ENCODE assay signal across 8 mouse cellular contexts in genomic region chr6:49074117-49074490, GRCm38 (mm10). TPM values are rescaled to one million over a fixed set of nuclear protein-coding genes. Genes with fewer than 3 reads are reported as not detected.
DNase-seq lines count a peak whose midpoint lies in the region; ATAC-seq and TF ChIP-seq lines count a peak whose summit lies in the region.

No protein-coding gene starts in this region.

- H3K27ac ChIP-seq in heart, embryonic 10.5 days: peak overlapping the region; percentile 95
- peak overlapping the region; percentile 86 for H3K27ac ChIP-seq in intestine, embryonic 16.5 days (ENCODE audit: low read length)
- H3K27ac ChIP-seq in midbrain, embryonic 10.5 days (replicated peaks): peak overlapping the region; percentile 91

- peak; percentile 24; the same call in 1 of the 2 replicates for ATAC-seq in erythroblast, adult 5-6 weeks (replicated peaks; ENCODE audit: low FRiP score, poor library complexity, severe bottlenecking)
- peak; percentile 61 for ATAC-seq in intestine, embryonic 16.5 days

- DNase-seq in heart, embryonic 10.5 days (ENCODE audit: low spot score): peak; percentile 77
- no peak for DNase-seq in heart, postnatal 36 days
- DNase-seq in midbrain, embryonic 10.5 days (ENCODE audit: low spot score): no peak
- no peak for DNase-seq in left cerebral cortex, postnatal 4 days
- DNase-seq in left cerebral cortex, adult 11 months (ENCODE audit: low spot score): no peak

- H3K9ac ChIP-seq in intestine, embryonic 16.5 days (ENCODE audit: low read depth, low read length): peak overlapping the region; percentile 96

- no peaks in the 10 kb centered on the region for H3K27me3 ChIP-seq in heart, embryonic 10.5 days (ENCODE audit: insufficient read depth, poor library complexity, severe bottlenecking)
- H3K27me3 ChIP-seq in E14TG2a.4 (ENCODE audit: insufficient read depth, low read length): no peaks in the 10 kb centered on the region
- no peaks in the 10 kb centered on the region for H3K27me3 ChIP-seq in intestine, embryonic 16.5 days (replicated peaks; ENCODE audit: control insufficient read depth, insufficient read depth, low read length)
- no peaks in the 10 kb centered on the region for H3K27me3 ChIP-seq in midbrain, embryonic 10.5 days (ENCODE audit: low read depth, poor library complexity, severe bottlenecking)

- H3K9me3 ChIP-seq in heart, embryonic 10.5 days: no peaks in the 10 kb centered on the region
- H3K9me3 ChIP-seq in E14TG2a.4 (ENCODE audit: low read length): no peaks in the 10 kb centered on the region
- no peaks in the 10 kb centered on the region for H3K9me3 ChIP-seq in intestine, embryonic 16.5 days (ENCODE audit: control insufficient read depth, low read length)
- no peaks in the 10 kb centered on the region for H3K9me3 ChIP-seq in midbrain, embryonic 10.5 days (replicated peaks)

- H3K36me3 ChIP-seq in heart, embryonic 10.5 days: peaks cover 8% of the 10 kb centered on the region; the same call in 1 of the 2 replicates
- peaks cover 35% of the 10 kb centered on the region for H3K36me3 ChIP-seq in E14TG2a.4 (ENCODE audit: insufficient read depth, low read length)
- H3K36me3 ChIP-seq in intestine, embryonic 16.5 days (ENCODE audit: control insufficient read depth, insufficient read depth, low read length): no peaks in the 10 kb centered on the region
- H3K36me3 ChIP-seq in midbrain, embryonic 10.5 days: 0 out of 2 replicates have a peak, but pooled peaks cover 7% of the 10 kb centered on the region

- no peak for TF ChIP-seq CTCF in E14TG2a.4 (conservative IDR thresholded peaks at IDR 0.05; ENCODE audit: low read length)

- H3K4me2 ChIP-seq in intestine, embryonic 16.5 days (ENCODE audit: low read depth, low read length): peak overlapping the region; percentile 76

- H3K4me1 ChIP-seq in heart, embryonic 10.5 days: peaks cover 10% of the 10 kb centered on the region
- H3K4me1 ChIP-seq in E14TG2a.4 (replicated peaks; ENCODE audit: low read depth, low read length): peaks cover 32% of the 10 kb centered on the region
- H3K4me1 ChIP-seq in intestine, embryonic 16.5 days (ENCODE audit: control insufficient read depth, insufficient read depth, low read length): peaks cover 8% of the 10 kb centered on the region; the same call in 1 of the 2 replicates
- H3K4me1 ChIP-seq in midbrain, embryonic 10.5 days: peaks cover 17% of the 10 kb centered on the region

- WGBS in heart, embryonic 10.5 days: 3% methylated on average over 19 of the region's 19 CpGs
- WGBS in intestine, embryonic 16.5 days: 2% methylated on average over 19 of the region's 19 CpGs
- WGBS in midbrain, embryonic 10.5 days: 2% methylated on average over 19 of the region's 19 CpGs

- peak overlapping the region; percentile 93 for H3K4me3 ChIP-seq in heart, embryonic 10.5 days
- peak overlapping the region; percentile 98 for H3K4me3 ChIP-seq in E14TG2a.4 (replicated peaks; ENCODE audit: low read length)
- peak overlapping the region; percentile 95 for H3K4me3 ChIP-seq in intestine, embryonic 16.5 days (ENCODE audit: low read length)
- H3K4me3 ChIP-seq in midbrain, embryonic 10.5 days: peak overlapping the region; percentile 86

- intact Hi-C loops in heart, postnatal 36 days (cut with DNase I): loop anchor here (2.0 kb wide), 1 partner anchor 23 kb away; no protein-coding TSS in a partner anchor
- intact Hi-C loops in left cerebral cortex, postnatal 4 days (cut with DNase I): no loop called here

RNA-seq across cellular contexts. Expression of gene Malsu1, which starts 0.5 kb away (rescaled TPM):
- polyA plus RNA-seq in heart, embryonic 10.5 days (2016; fragmentation: Nextera tagmentation; extraction: Ambion mirVana): 60.2 and 63.1 TPM in 2 replicates
- 10 to 100 TPM; 40.9 to 42.7 TPM for total RNA-seq in heart, postnatal 36 days (2021)
- total RNA-seq in erythroblast, adult 5-6 weeks (2015; ENCODE audit: low replicate concordance): 4.8 and 14.2 TPM in 2 replicates
- total RNA-seq in erythroblast, adult 5-6 weeks (2017; ENCODE audit: low replicate concordance): 0.77 and 2.2 TPM in 2 replicates
- polyA plus RNA-seq in intestine, embryonic 16.5 days (2015; fragmentation: Nextera tagmentation; extraction: Ambion mirVana): 69.1 and 74.4 TPM in 2 replicates
- 65.0 and 71.1 TPM in 2 replicates for polyA plus RNA-seq in midbrain, embryonic 10.5 days (2016; fragmentation: Nextera tagmentation; extraction: Ambion mirVana)
- 10 to 100 TPM; 36.3 to 36.6 TPM for total RNA-seq in left cerebral cortex, postnatal 4 days (2021)

RNA-seq across cellular contexts. Expression of gene Gpnmb, which starts 37.8 kb away (rescaled TPM):
- 0.05 TPM in 2 replicates for polyA plus RNA-seq in heart, embryonic 10.5 days (2016; fragmentation: Nextera tagmentation; extraction: Ambion mirVana)
- under 1 TPM; 0.43 to 0.89 TPM for total RNA-seq in heart, postnatal 36 days (2021)
- total RNA-seq in erythroblast, adult 5-6 weeks (2015; ENCODE audit: low replicate concordance): not detected in 2 replicates
- total RNA-seq in erythroblast, adult 5-6 weeks (2017; ENCODE audit: low replicate concordance): 0.70 TPM in 1 of 2 replicates, not detected in the other
- polyA plus RNA-seq in intestine, embryonic 16.5 days (2015; fragmentation: Nextera tagmentation; extraction: Ambion mirVana): 0.12 and 0.15 TPM in 2 replicates
- polyA plus RNA-seq in midbrain, embryonic 10.5 days (2016; fragmentation: Nextera tagmentation; extraction: Ambion mirVana): 0.79 and 0.96 TPM in 2 replicates
- under 1 TPM; 0.40 to 0.87 TPM for total RNA-seq in left cerebral cortex, postnatal 4 days (2021)
